Mouse (Mus musculus) right cerebral cortex, postnatal 25 days (tissue): ENCODE measurements around the gene Eml4.
A peak's percentile ranks its signal among the peaks of the same experiment; 100 is the strongest.

ENCODE experiments used
- DNase-seq: peaks from one replicate; pipeline ENCODE4 v3.0.0; 2022

Gene Eml4

GRCm38 (mm10) chr17:83513655-83514212 is 163.0 kb downstream of the Eml4 start:
- DNase-seq = no peak

GRCm38 (mm10) chr17:83514213-83514701 is 163.5 kb downstream of the Eml4 start:
- peak; percentile 89 for DNase-seq

- DNase-seq = peak; percentile 54
Measured at GRCm38 (mm10) chr17:83517280-83518015, 166.7 kb downstream of the Eml4 start, which contains the start of gene Cox7a2l. Cox7a2l (minus strand) TSS chr17:83517330.

GRCm38 (mm10) chr17:83521881-83522280 is 171.2 kb downstream of the Eml4 start:
- DNase-seq = no peak

GRCm38 (mm10) chr17:83522590-83523379 is 172.1 kb downstream of the Eml4 start:
- no peak for DNase-seq

- no peak for DNase-seq
Measured at GRCm38 (mm10) chr17:83524753-83525152, 174.0 kb downstream of the Eml4 start.

- DNase-seq = no peak
Measured at GRCm38 (mm10) chr17:83525596-83525995, 174.9 kb downstream of the Eml4 start.

GRCm38 (mm10) chr17:83526091-83526561 is 175.4 kb downstream of the Eml4 start:
- DNase-seq = no peak

- DNase-seq = no peak
Measured at GRCm38 (mm10) chr17:83526624-83527532, 176.1 kb downstream of the Eml4 start.

- no peak for DNase-seq
Measured at GRCm38 (mm10) chr17:83527651-83528381, 177.1 kb downstream of the Eml4 start.
